Mouse (Mus musculus) erythroblast, embryonic 14.5 days (primary cell): ENCODE data around the gene Vps37d. TPM values are rescaled to one million over a fixed set of nuclear protein-coding genes. Genes with fewer than 3 reads are reported as not detected.
"Not testable (repeated sequence)": the region's sequence is repeated elsewhere in the genome, so short reads cannot be mapped to it uniquely, and the experiment has no call there.

Experiments used
- H3K27me3 ChIP-seq: 2 replicates; pipeline ENCODE4 v1.6.1; 2012; ENCODE audit warnings: inconsistent platforms; ENCODE audit not compliant: control insufficient read depth
- H3K36me3 ChIP-seq: 2 replicates; pipeline ENCODE4 v1.6.1; 2012; ENCODE audit warnings: mild to moderate bottlenecking, inconsistent platforms; ENCODE audit not compliant: control insufficient read depth
- H3K4me1 ChIP-seq: 2 replicates; pipeline ENCODE4 v1.6.1; 2012; ENCODE audit warnings: inconsistent platforms; ENCODE audit not compliant: control insufficient read depth
- H3K4me3 ChIP-seq: replicated peaks from 2 replicates; pipeline ENCODE3; 2012; ENCODE audit warnings: moderate library complexity, mild to moderate bottlenecking, inconsistent platforms
- H3K9me3 ChIP-seq: 2 replicates; pipeline ENCODE4 v1.6.1; 2012; ENCODE audit warnings: low read length, inconsistent platforms, mixed read lengths; ENCODE audit not compliant: control insufficient read depth
- GATA1 ChIP-seq: IDR thresholded peaks from 2 replicates; pipeline ENCODE4 v1.6.1; 2012; ENCODE audit warnings: low read length, inconsistent platforms, mixed read lengths
- TAL1 ChIP-seq: IDR thresholded peaks from 3 replicates; pipeline ENCODE4 v1.6.1; 2012; ENCODE audit warnings: low read length, inconsistent platforms, mixed read lengths
- polyA plus RNA-seq: library from polyadenylated mRNA; stranded (reverse); fragments of >175 nt; gene quantifications from 2 replicates; pipeline ENCODE4 v1.2.3, GENCODE M21; 2012

Vps37d gene
- polyA plus RNA-seq, 1 experiment = not detected

- Histone ChIP-seq H3K9me3 (no peaks in the 10 kb centered on the region), H3K27me3 (peaks cover 37% of the 10 kb centered on the region), H3K4me1 (peaks cover 21% of the 10 kb centered on the region), H3K36me3 (no peaks in the 10 kb centered on the region), H3K4me3 (no peak overlapping the region)
- TF ChIP-seq TAL1 (no peak), GATA1 (no peak)
These were observed 1.0 kb downstream of the Vps37d start for GRCm38 (mm10) chr5:135076931-135077505.

DNA sequence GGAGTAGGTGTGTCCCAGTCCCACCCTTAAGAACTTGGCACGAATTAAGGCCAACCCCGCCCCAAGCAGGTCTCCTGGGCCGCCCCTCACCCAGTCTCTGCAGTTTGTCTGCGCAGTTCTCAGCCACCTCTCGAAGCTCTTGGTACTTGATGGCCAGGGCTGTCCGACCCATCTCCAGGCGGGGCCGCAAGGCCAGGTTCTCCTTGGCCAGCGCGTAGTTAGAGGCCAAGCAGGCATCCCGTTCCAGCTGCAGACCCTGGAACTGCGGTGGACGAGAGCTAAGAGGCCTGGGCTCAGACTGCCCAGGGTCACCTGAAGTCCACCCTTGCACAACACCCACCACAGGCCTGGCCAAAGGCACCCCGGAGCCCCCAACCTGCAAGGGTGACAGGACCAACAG is 1.7 kb downstream of the Vps37d start:
- Histone ChIP-seq H3K4me3 (no peak overlapping the region), H3K27me3 (peaks cover 33% of the 10 kb centered on the region), H3K36me3 (no peaks in the 10 kb centered on the region), H3K4me1 (peaks cover 21% of the 10 kb centered on the region), H3K9me3 (no peaks in the 10 kb centered on the region)
- TF ChIP-seq TAL1 (no peak), GATA1 (no peak)

DNA sequence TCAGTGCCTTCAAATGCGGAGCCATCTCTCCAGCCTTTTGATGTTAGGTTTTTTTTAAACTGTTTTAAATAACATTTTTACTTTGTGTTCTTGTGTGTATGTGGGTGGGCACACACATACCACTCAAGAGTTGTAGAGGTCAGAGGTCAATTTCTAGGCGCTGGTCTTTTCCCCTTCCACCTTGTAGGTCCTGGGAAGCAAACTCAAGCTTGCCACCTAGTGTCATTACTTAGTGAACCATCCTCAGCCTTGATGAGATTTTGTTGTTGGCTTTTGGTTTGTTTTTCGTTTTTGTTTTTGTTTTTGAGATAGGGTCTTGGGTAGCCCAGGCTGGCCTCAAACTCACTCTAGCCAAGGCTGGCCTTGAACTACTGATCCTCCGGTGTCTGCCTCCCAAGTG is 2.4 kb downstream of the Vps37d start:
- peaks cover 32% of the 10 kb centered on the region for H3K27me3 ChIP-seq
- no peak for TF ChIP-seq TAL1
- no peak for TF ChIP-seq GATA1
- no peak overlapping the region for H3K4me3 ChIP-seq
- no peaks in the 10 kb centered on the region for H3K36me3 ChIP-seq
- H3K9me3 ChIP-seq = no peaks in the 10 kb centered on the region
- peaks cover 25% of the 10 kb centered on the region for H3K4me1 ChIP-seq

GRCm38 (mm10) chr5:135073349-135074150 is 4.5 kb downstream of the Vps37d start:
- H3K27me3 ChIP-seq = peaks cover 13% of the 10 kb centered on the region
- H3K36me3 ChIP-seq = no peaks in the 10 kb centered on the region

GRCm38 (mm10) chr5:135072720-135073119 is 5.3 kb downstream of the Vps37d start:
- TF ChIP-seq GATA1 (no peak), TAL1 (no peak)
- peaks cover 9% of the 10 kb centered on the region for H3K27me3 ChIP-seq
- H3K4me1 ChIP-seq = peaks cover 24% of the 10 kb centered on the region
- H3K4me3 ChIP-seq = no peak overlapping the region
- H3K36me3 ChIP-seq = peaks cover under 1% of the 10 kb centered on the region
- no peaks in the 10 kb centered on the region for H3K9me3 ChIP-seq

More at GRCm38 (mm10) chr5:135073349-135074150, 4.5 kb downstream of the Vps37d start:
- peaks cover 32% of the 10 kb centered on the region for H3K4me1 ChIP-seq
- no peaks in the 10 kb centered on the region for H3K9me3 ChIP-seq
- H3K4me3 ChIP-seq = no peak overlapping the region
- TF ChIP-seq GATA1 (no peak), TAL1 (no peak)

- Histone ChIP-seq H3K4me3 (no peak overlapping the region), H3K27me3 (peaks cover 5% of the 10 kb centered on the region; the same call in 1 of the 2 replicates)
These were observed 6.0 kb downstream of the Vps37d start for GRCm38 (mm10) chr5:135072061-135072460.

DNA sequence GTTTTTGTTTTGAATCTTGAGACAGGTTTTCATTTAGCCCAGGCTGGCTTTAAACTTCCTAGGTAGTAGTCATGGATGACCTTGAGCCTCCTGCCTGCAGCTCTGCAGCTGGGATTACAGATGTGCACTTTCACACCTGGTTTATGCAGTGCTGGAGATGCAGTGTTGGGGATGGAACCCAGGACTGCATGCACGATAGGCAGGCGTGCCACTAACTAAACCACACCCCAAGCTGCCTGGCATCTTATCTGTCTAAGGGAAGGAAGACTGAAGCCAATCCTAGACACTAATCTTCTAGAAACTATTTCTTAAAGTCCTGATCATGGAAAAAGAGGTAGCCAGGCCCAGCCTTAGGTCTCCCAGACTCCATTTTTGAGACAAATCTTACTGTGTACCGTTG is 7.6 kb downstream of the Vps37d start:
- peaks cover 26% of the 10 kb centered on the region for H3K4me1 ChIP-seq
- no peak for TF ChIP-seq GATA1
- no peaks in the 10 kb centered on the region for H3K9me3 ChIP-seq

More at GRCm38 (mm10) chr5:135072061-135072460, 6.0 kb downstream of the Vps37d start:
- no peak for TF ChIP-seq TAL1
- TF ChIP-seq GATA1 = no peak
- Histone ChIP-seq H3K36me3 (peaks cover 8% of the 10 kb centered on the region), H3K4me1 (peaks cover 19% of the 10 kb centered on the region), H3K9me3 (no peaks in the 10 kb centered on the region)

GRCm38 (mm10) chr5:135066008-135066407 is 12.1 kb downstream of the Vps37d start:
- H3K9me3 ChIP-seq = no peaks in the 10 kb centered on the region
- H3K4me3 ChIP-seq = no peak overlapping the region
- no peaks in the 10 kb centered on the region for H3K27me3 ChIP-seq
- peaks cover 48% of the 10 kb centered on the region for H3K4me1 ChIP-seq
- TF ChIP-seq TAL1 (no peak), GATA1 (no peak)
- peaks cover 37% of the 10 kb centered on the region for H3K36me3 ChIP-seq

More for the DNA sequence above, 7.6 kb downstream of the Vps37d start:
- Histone ChIP-seq H3K4me3 (no peak overlapping the region), H3K27me3 (peaks cover 5% of the 10 kb centered on the region; the same call in 1 of the 2 replicates), H3K36me3 (peaks cover 22% of the 10 kb centered on the region)

GRCm38 (mm10) chr5:135064909-135065446 is 13.1 kb downstream of the Vps37d start, which contains the start of gene Bud23:
Bud23 (minus strand) TSS chr5:135064959.
- H3K4me1 ChIP-seq = peaks cover 38% of the 10 kb centered on the region
- peak within 1 kb of the TSS; percentile 80 for H3K4me3 ChIP-seq
- H3K9me3 ChIP-seq, H3K27me3 ChIP-seq: not testable (repeated sequence)
- H3K36me3 ChIP-seq = peaks cover 47% of the 10 kb centered on the region
